Mouse (Mus musculus) hindbrain, embryonic 14.5 days (tissue): ENCODE measurements around the gene 1700025G04Rik. TPM values are rescaled to one million over a fixed set of nuclear protein-coding genes. Genes with fewer than 3 reads are reported as not detected.

Experiments
- ATAC-seq: fragments of 200-750 bp; cut with Nextera tagmentation; 2 replicates; pipeline ENCODE4 v1.8.0; 2017; ENCODE audit warnings: moderate number of reproducible peaks, mild to moderate bottlenecking, moderate TSS enrichment, moderate library complexity; ENCODE audit not compliant: low FRiP score
- DNase-seq: peaks from one replicate; pipeline ENCODE4 v3.0.0-alpha.2; 2015; ENCODE audit warnings: low spot score
- H3K27ac ChIP-seq: fragments of 300-500 bp; sonication (generic); 2 replicates; pipeline ENCODE4 v1.5.1; 2014; ENCODE audit warnings: mild to moderate bottlenecking, moderate library complexity
- H3K27me3 ChIP-seq: fragments of 300-500 bp; sonication (generic); 2 replicates; pipeline ENCODE4 v1.6.1; 2014; ENCODE audit warnings: mild to moderate bottlenecking, low read length, mixed read lengths; ENCODE audit not compliant: control insufficient read depth, insufficient read depth
- H3K36me3 ChIP-seq: fragments of 300-500 bp; sonication (generic); replicated peaks from 2 replicates; pipeline ENCODE4 v1.6.1; 2014; ENCODE audit not compliant: control insufficient read depth, insufficient read depth
- H3K4me1 ChIP-seq: fragments of 300-500 bp; sonication (generic); replicated peaks from 2 replicates; pipeline ENCODE4 v1.6.1; 2014; ENCODE audit warnings: antibody characterized with exemption, low read length, mixed read lengths; ENCODE audit not compliant: control insufficient read depth, insufficient read depth
- H3K4me2 ChIP-seq: fragments of 300-500 bp; sonication (generic); replicated peaks from 2 replicates; pipeline ENCODE4 v1.6.1; 2014; ENCODE audit warnings: mild to moderate bottlenecking, moderate library complexity
- H3K4me3 ChIP-seq: fragments of 300-500 bp; sonication (generic); replicated peaks from 2 replicates; pipeline ENCODE4 v1.5.1; 2014; ENCODE audit warnings: mild to moderate bottlenecking, low read length
- H3K9ac ChIP-seq: fragments of 300-500 bp; sonication (generic); 2 replicates; pipeline ENCODE4 v1.6.1; 2014
- H3K9me3 ChIP-seq: fragments of 300-500 bp; sonication (generic); 2 replicates; pipeline ENCODE4 v1.6.1; 2016; ENCODE audit warnings: low read length; ENCODE audit not compliant: control insufficient read depth
- WGBS: fragments of 180-500 bp; shearing (Covaris S2); extraction: QIAGEN DNeasy Blood & Tissue Kit; methylation state at CpG from one replicate; pipeline ENCODE4 v1.1.7; 2014; 5-methylcytosine and 5-hydroxymethylcytosine counted together
- polyA plus RNA-seq: library from polyadenylated mRNA; unstranded; fragments of >200 nt; fragmentation: Nextera tagmentation; extraction: Ambion mirVana; gene quantifications from 2 replicates; pipeline ENCODE4 v1.2.1, GENCODE M21; 2014

Gene 1700025G04Rik
- polyA plus RNA-seq, 1 experiment from 2014 or later, result 32.6 TPM

DNA sequence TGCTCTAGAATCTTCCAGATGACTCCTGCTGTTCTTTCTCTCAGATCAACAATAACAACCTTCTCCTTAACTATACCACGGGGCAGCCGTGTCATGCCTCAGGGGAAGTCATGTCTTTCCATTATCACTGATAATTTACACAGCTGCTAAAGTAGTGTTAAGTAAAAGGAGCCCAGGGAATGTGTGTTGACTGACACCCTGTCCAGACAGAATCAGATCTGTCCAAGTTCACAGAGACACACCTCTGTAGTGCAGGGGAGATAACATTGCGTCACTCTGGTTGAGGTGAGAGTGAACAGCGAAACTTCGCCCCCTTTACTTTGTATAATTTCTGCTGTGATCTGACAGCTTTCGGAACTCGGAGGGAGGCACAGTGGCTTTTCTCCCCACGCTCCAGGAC is 149.9 kb downstream of the 1700025G04Rik start:
- ATAC-seq (no peak), DNase-seq (no peak)
- Histone ChIP-seq H3K4me3 (no peak overlapping the region), H3K36me3 (no peaks in the 10 kb centered on the region), H3K4me2 (no peak overlapping the region), H3K9ac (no peak overlapping the region), H3K9me3 (no peaks in the 10 kb centered on the region), H3K27ac (no peak overlapping the region), H3K4me1 (peaks cover 21% of the 10 kb centered on the region), H3K27me3 (no peaks in the 10 kb centered on the region)
- 64% methylated on average over 8 of the region's 8 CpGs for WGBS

DNA sequence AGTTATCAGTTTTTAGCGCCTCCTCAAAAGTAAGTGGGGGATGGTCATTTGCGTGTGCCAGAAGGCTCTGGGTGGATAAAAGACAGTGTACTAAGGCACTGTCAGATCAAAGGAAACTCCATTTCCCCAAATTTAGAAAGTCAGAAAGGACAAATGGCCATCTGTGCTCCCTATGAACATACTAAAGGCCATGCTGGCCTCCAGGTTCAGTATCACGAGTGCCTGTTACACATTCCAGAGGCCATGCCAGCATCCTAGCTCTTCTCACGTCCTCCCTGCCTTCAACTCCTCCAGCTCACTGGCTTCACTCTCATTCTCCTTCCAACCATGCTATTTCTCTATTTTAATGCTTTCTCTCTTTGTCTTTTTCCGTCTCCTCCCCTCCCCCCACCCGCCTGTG is 150.4 kb downstream of the 1700025G04Rik start:
- H3K4me1 ChIP-seq, result peaks cover 16% of the 10 kb centered on the region
- H3K36me3 ChIP-seq, result no peaks in the 10 kb centered on the region
- no peaks in the 10 kb centered on the region for H3K9me3 ChIP-seq
- H3K4me3 ChIP-seq, result no peak overlapping the region
- DNase-seq, result no peak
- no peak overlapping the region for H3K27ac ChIP-seq
- H3K9ac ChIP-seq, result 0 out of 2 replicates have a peak overlapping the region, but pooled peaks have one; percentile 2
- H3K4me2 ChIP-seq, result no peak overlapping the region
- no peak for ATAC-seq
- WGBS, result 54% methylated on average over 6 of the region's 6 CpGs
- no peaks in the 10 kb centered on the region for H3K27me3 ChIP-seq

DNA sequence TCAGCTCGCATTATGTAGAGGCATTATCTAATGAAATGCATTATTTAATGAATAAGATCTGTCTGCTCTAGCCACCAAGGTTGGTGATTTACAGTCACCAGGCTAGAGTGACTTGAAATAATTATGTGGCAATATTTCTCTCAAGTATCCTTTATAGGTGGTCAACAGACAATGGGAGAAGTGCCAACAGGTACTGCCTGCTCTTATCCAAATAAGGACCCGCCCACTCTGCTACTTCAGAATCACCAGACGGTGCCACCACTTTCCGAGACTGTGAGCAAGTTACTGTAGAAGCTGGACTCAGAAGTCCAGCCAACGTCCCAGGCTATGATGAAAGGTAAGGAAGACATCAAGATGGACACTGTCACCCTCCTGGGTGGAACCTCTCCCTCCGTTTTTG is 156.3 kb downstream of the 1700025G04Rik start:
- Histone ChIP-seq H3K27ac (no peak overlapping the region), H3K4me3 (no peak overlapping the region), H3K9ac (no peak overlapping the region), H3K27me3 (no peaks in the 10 kb centered on the region), H3K4me2 (no peak overlapping the region), H3K4me1 (peaks cover 17% of the 10 kb centered on the region; the same call in 1 of the 2 replicates), H3K9me3 (no peaks in the 10 kb centered on the region), H3K36me3 (no peaks in the 10 kb centered on the region)
- ATAC-seq (no peak), DNase-seq (no peak)
- WGBS, result 89% methylated on average over 6 of the region's 6 CpGs

DNA sequence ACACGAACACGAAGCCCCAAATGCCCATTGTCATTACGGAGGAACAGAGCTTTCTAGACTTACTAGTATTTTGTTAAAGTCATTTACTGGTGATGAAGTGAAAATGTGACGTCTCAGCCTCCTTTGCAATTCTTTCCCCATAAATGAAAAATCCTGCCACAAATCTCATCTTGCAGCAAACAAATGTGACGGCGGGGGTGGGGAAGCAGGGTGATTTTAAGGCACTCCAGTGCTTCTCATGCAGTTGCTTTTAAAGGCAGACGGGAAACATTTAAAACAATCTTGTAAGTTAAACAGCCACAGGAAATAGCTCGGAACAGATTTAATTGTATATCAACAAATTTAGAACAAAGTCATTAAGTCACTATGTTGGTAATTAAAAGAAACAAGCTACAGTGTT is 163.1 kb downstream of the 1700025G04Rik start:
- 69% methylated on average over 8 of the region's 8 CpGs for WGBS

DNA sequence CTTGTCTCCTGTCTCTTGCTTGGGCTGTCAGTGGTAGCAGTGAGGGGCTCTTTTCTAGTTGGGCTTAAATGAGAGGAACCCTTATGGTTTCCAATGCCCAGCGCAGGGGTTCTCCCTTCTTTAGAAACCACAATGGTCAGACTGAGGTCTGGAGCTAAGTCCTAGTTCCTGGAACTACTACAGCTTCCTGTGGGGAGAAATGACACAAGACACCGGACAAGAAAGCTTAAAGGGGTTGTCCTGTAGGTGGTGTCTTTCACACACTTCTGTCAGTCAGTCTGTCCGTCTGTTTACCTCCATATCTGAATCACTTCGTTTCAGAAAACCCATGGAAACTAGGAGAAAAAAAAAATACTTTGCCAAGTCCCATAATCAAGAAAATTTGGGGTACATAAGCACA is 163.8 kb downstream of the 1700025G04Rik start:
- Histone ChIP-seq H3K27me3 (no peaks in the 10 kb centered on the region), H3K4me2 (no peak overlapping the region), H3K4me1 (peaks cover 33% of the 10 kb centered on the region), H3K36me3 (no peaks in the 10 kb centered on the region), H3K9ac (peak overlapping the region; percentile 28; the same call in 1 of the 2 replicates), H3K9me3 (no peaks in the 10 kb centered on the region), H3K27ac (peak overlapping the region; percentile 44; the same call in 1 of the 2 replicates), H3K4me3 (no peak overlapping the region)
- ATAC-seq (no peak), DNase-seq (no peak)
- WGBS, result 75% methylated on average over 4 of the region's 4 CpGs

More for the DNA sequence above, 163.1 kb downstream of the 1700025G04Rik start:
- ATAC-seq, result no peak
- H3K4me1 ChIP-seq, result peaks cover 35% of the 10 kb centered on the region
- H3K27me3 ChIP-seq, result no peaks in the 10 kb centered on the region
- no peak overlapping the region for H3K9ac ChIP-seq
- no peaks in the 10 kb centered on the region for H3K9me3 ChIP-seq
- no peaks in the 10 kb centered on the region for H3K36me3 ChIP-seq
- 0 out of 2 replicates have a peak overlapping the region, but pooled peaks have one; percentile 7 for H3K27ac ChIP-seq
- H3K4me3 ChIP-seq, result no peak overlapping the region
- H3K4me2 ChIP-seq, result no peak overlapping the region
- no peak for DNase-seq

DNA sequence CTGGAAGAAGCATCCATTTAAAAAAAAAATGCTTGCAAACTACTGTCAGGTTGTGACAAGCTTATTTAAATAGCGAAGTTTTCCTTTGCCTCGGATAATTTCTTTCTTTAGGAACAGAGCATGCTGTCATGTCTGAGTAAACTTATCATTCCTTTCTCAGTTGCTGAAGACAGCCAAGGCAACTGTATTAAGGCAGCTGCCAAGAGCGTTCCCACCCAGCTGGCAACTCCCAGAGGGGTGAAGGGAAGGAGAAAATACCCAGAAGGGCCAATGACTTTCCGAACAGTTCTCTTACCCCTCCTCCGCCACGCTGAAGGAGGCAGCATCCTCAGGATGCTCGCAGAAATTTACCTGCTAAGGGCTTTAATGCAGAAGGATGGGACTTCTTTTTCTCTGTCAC is 164.2 kb downstream of the 1700025G04Rik start:
- Histone ChIP-seq H3K27me3 (no peaks in the 10 kb centered on the region), H3K4me1 (peaks cover 33% of the 10 kb centered on the region), H3K9me3 (no peaks in the 10 kb centered on the region), H3K4me3 (no peak overlapping the region), H3K36me3 (no peaks in the 10 kb centered on the region), H3K4me2 (no peak overlapping the region), H3K9ac (peak overlapping the region; percentile 28), H3K27ac (peak overlapping the region; percentile 44)
- ATAC-seq (no peak), DNase-seq (no peak)
- 52% methylated on average over 7 of the region's 7 CpGs for WGBS

DNA sequence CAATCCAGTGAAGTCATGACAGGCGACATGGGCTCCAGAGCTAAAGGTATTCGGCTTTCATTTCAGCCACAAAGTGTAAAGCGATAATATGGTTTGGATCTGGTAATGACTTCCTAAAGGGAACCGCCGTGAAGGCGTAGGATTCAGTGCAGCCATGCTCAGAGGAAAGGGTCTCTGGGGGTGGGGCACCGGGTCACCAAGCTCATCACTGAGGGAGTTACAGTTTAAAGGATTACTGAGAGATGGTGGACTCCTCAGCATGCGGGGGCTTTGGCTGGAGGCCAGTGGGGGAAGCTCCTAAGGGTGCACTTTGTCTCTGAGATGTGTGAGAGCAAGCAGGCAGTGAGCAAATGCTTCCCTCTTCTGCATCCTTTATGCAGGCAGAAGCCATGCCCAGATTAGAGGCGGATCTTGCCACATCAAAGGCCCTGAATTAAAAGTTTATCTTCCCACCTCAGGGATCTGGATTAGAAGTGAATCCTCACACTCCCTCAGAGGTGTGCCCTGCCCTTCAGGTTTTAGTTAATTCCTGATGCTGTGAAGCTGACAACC is 171.0 kb downstream of the 1700025G04Rik start:
- Histone ChIP-seq H3K4me3 (no peak overlapping the region), H3K36me3 (no peaks in the 10 kb centered on the region), H3K27ac (no peak overlapping the region), H3K4me2 (no peak overlapping the region), H3K27me3 (no peaks in the 10 kb centered on the region), H3K9me3 (no peaks in the 10 kb centered on the region), H3K4me1 (peaks cover 8% of the 10 kb centered on the region; the same call in 1 of the 2 replicates), H3K9ac (no peak overlapping the region; the same call in 1 of the 2 replicates)
- ATAC-seq (0 out of 2 replicates have a peak, but pooled peaks have one; percentile 49), DNase-seq (no peak)
- WGBS, result 63% methylated on average over 9 of the region's 9 CpGs

DNA sequence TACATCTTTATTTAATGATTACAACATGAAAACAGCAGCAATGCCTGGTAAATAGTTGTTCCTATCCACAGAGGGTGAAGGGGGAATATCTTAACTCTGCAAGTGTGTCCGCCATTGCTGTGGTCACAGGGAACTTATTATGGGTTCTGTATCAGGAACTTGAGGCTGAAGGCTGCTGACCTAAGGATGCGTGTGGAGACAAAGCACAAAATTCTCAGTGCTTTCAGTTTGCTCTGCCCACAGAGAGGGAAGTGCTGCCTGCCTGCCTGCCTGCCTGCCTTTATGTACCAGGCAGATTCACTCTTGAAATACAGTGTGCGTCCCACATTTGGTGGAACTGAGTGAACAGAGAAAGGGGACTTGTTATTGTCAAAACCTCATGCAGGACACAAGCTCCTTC is 172.2 kb downstream of the 1700025G04Rik start:
- Histone ChIP-seq H3K4me3 (no peak overlapping the region), H3K9me3 (no peaks in the 10 kb centered on the region), H3K4me1 (0 out of 2 replicates have a peak, but pooled peaks cover 8% of the 10 kb centered on the region), H3K27ac (no peak overlapping the region), H3K27me3 (no peaks in the 10 kb centered on the region), H3K36me3 (no peaks in the 10 kb centered on the region), H3K9ac (no peak overlapping the region), H3K4me2 (no peak overlapping the region)
- 76% methylated on average over 3 of the region's 3 CpGs for WGBS
- ATAC-seq, result no peak
- no peak for DNase-seq

DNA sequence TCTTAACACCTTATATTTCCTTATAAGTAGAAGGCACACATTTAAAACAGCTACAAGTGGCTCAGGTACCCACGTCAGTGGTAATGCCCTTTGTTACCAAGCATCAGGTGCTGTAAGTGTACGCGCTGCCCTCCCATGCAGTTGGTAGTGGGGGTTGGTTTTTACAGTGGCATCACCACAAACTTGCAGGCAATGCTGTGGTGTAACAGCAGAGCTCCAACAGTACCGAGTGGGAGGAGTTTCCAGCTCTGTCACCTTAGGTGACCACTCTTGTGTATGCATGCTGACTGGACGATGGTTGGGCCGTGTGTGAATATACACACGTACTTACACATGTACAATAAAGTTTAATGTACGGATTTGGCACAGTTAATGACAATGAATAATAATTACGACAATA is 175.4 kb downstream of the 1700025G04Rik start:
- no peak overlapping the region for H3K27ac ChIP-seq
- no peak overlapping the region for H3K9ac ChIP-seq
- H3K4me3 ChIP-seq, result no peak overlapping the region
- no peaks in the 10 kb centered on the region for H3K36me3 ChIP-seq
- WGBS, result 96% methylated on average over 9 of the region's 9 CpGs
- H3K27me3 ChIP-seq, result no peaks in the 10 kb centered on the region
- no peak overlapping the region for H3K4me2 ChIP-seq
- no peak for DNase-seq
- no peak for ATAC-seq
- H3K9me3 ChIP-seq, result no peaks in the 10 kb centered on the region
- H3K4me1 ChIP-seq, result 0 out of 2 replicates have a peak, but pooled peaks cover 8% of the 10 kb centered on the region

DNA sequence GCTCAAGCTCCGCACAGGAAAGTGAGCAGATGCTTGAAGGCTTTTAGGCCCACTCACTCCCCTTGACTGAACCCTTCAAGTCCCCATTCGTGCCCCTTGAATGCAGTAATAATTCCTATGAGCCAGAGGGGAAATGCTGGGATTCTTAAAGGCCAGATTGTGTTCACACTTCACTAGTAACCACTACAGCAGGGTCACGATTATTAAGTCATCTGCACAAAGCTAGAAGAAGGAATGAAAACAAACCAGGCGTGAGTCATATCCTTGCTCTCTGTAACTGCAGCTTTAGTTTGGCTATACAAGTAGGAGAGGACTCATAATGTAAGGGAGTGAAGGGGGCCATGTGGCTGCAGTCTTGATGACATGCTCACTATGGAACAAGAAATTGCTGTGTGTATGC is 182.9 kb downstream of the 1700025G04Rik start:
- Histone ChIP-seq H3K4me2 (no peak overlapping the region), H3K4me3 (no peak overlapping the region), H3K27ac (no peak overlapping the region), H3K9ac (no peak overlapping the region), H3K36me3 (no peaks in the 10 kb centered on the region), H3K9me3 (no peaks in the 10 kb centered on the region), H3K27me3 (no peaks in the 10 kb centered on the region), H3K4me1 (no peaks in the 10 kb centered on the region)
- WGBS, result 84% methylated on average over 4 of the region's 4 CpGs
- ATAC-seq, result no peak
- DNase-seq, result no peak
